Mouse (Mus musculus) midbrain, postnatal 0 days (tissue): ENCODE measurements around the gene Stat2. TPM values are rescaled to one million over a fixed set of nuclear protein-coding genes. Genes with fewer than 3 reads are reported as not detected.
"Not testable (repeated sequence)": the region's sequence is repeated elsewhere in the genome, so short reads cannot be mapped to it uniquely, and the experiment has no call there.

Experiments used
- ATAC-seq: fragments of 200-750 bp; cut with Nextera tagmentation; 2 replicates; pipeline ENCODE4 v1.8.0; 2017; ENCODE audit warnings: moderate number of reproducible peaks, mild to moderate bottlenecking, moderate TSS enrichment, moderate library complexity; ENCODE audit not compliant: low FRiP score
- DNase-seq: peaks from one replicate; pipeline ENCODE4 v3.0.0-alpha.2; 2015; ENCODE audit warnings: low spot score
- H3K27ac ChIP-seq: fragments of 300-500 bp; sonication (generic); 2 replicates; pipeline ENCODE4 v1.5.1; 2014; ENCODE audit warnings: low read depth, mild to moderate bottlenecking, low read length, mixed read lengths
- H3K27me3 ChIP-seq: fragments of 300-500 bp; sonication (generic); 2 replicates; pipeline ENCODE4 v1.6.1; 2014; ENCODE audit warnings: low read length, control low read depth, mixed read lengths; ENCODE audit not compliant: insufficient read depth
- H3K36me3 ChIP-seq: fragments of 300-500 bp; sonication (generic); 2 replicates; pipeline ENCODE4 v1.6.1; 2014; ENCODE audit warnings: low read length, control low read depth, mixed read lengths; ENCODE audit not compliant: insufficient read depth
- H3K4me1 ChIP-seq: fragments of 300-500 bp; sonication (generic); 2 replicates; pipeline ENCODE4 v1.6.1; 2014; ENCODE audit warnings: mild to moderate bottlenecking, control low read depth, antibody characterized with exemption, low read length, mixed read lengths; ENCODE audit not compliant: insufficient read depth
- H3K4me2 ChIP-seq: fragments of 300-500 bp; sonication (generic); 2 replicates; pipeline ENCODE4 v1.6.1; 2014; ENCODE audit warnings: low read depth, mild to moderate bottlenecking, low read length, mixed read lengths; ENCODE audit not compliant: poor library complexity, severe bottlenecking
- H3K4me3 ChIP-seq: fragments of 300-500 bp; sonication (generic); 2 replicates; pipeline ENCODE4 v1.5.1; 2014; ENCODE audit warnings: low read depth, mild to moderate bottlenecking, low read length, moderate library complexity
- H3K9ac ChIP-seq: fragments of 300-500 bp; sonication (generic); replicated peaks from 2 replicates; pipeline ENCODE4 v1.6.1; 2014; ENCODE audit warnings: mild to moderate bottlenecking, low read length, moderate library complexity, mixed read lengths; ENCODE audit not compliant: poor library complexity, severe bottlenecking
- H3K9me3 ChIP-seq: fragments of 300-500 bp; sonication (generic); 2 replicates; pipeline ENCODE4 v1.6.1; 2016; ENCODE audit warnings: low read length, control low read depth
- CTCF ChIP-seq: IDR thresholded peaks from 2 replicates; pipeline ENCODE4 v1.5.1; 2016; ENCODE audit warnings: antibody characterized with exemption, mild to moderate bottlenecking
- WGBS: fragments of 180-500 bp; shearing (Covaris S2); extraction: QIAGEN DNeasy Blood & Tissue Kit; methylation state at CpG from one replicate; pipeline ENCODE4 v1.1.7; 2014; 5-methylcytosine and 5-hydroxymethylcytosine counted together
- polyA plus RNA-seq: library from polyadenylated mRNA; unstranded; fragments of >200 nt; fragmentation: Nextera tagmentation; extraction: Ambion mirVana; gene quantifications from 2 replicates; pipeline ENCODE4 v1.2.1, GENCODE M21; 2015
- total RNA-seq: library from RNA; depleted of rRNA; stranded (reverse); fragments of >200 nt; gene quantifications from 2 replicates; pipeline ENCODE4 v1.2.3, GENCODE M21; 2014

Stat2 gene
- total and polyA plus RNA-seq, 2 experiments from 2014 or later, result 9.8 to 12.9 TPM

GRCm38 (mm10) chr10:128272819-128273439 lies 2.6 kb downstream of the Stat2 start:
- H3K4me2 ChIP-seq, ATAC-seq, H3K27ac ChIP-seq, H3K9ac ChIP-seq, DNase-seq, H3K4me3 ChIP-seq, H3K9me3 ChIP-seq, H3K4me1 ChIP-seq, H3K27me3 ChIP-seq, H3K36me3 ChIP-seq: not testable (repeated sequence)
- peak; percentile 1; the same call in 1 of the 2 replicates for TF ChIP-seq CTCF
- WGBS, result 96% methylated on average over 4 of the region's 7 CpGs

GRCm38 (mm10) chr10:128275374-128275773 lies 5.0 kb downstream of the Stat2 start:
- WGBS, result 100% methylated on average over 1 of the region's 1 CpGs

GRCm38 (mm10) chr10:128278158-128278557 lies 7.8 kb downstream of the Stat2 start:
- H3K9me3 ChIP-seq, result no peaks in the 10 kb centered on the region
- H3K27ac ChIP-seq, result no peak overlapping the region
- no peak for ATAC-seq
- 51% methylated on average over 6 of the region's 6 CpGs for WGBS
- no peaks in the 10 kb centered on the region for H3K27me3 ChIP-seq
- DNase-seq, result no peak
- no peak for TF ChIP-seq CTCF
- no peak overlapping the region for H3K9ac ChIP-seq
- no peaks in the 10 kb centered on the region for H3K4me1 ChIP-seq
- H3K4me3 ChIP-seq, result no peak overlapping the region
- peaks cover 27% of the 10 kb centered on the region for H3K36me3 ChIP-seq
- H3K4me2 ChIP-seq, result no peak overlapping the region

More at GRCm38 (mm10) chr10:128275374-128275773, 5.0 kb downstream of the Stat2 start:
- not testable (repeated sequence) for H3K27ac ChIP-seq, H3K27me3 ChIP-seq, ATAC-seq, H3K4me1 ChIP-seq, H3K9ac ChIP-seq, H3K4me2 ChIP-seq, DNase-seq, H3K9me3 ChIP-seq, H3K4me3 ChIP-seq, H3K36me3 ChIP-seq

- DNase-seq, result no peak
- 94% methylated on average over 6 of the region's 6 CpGs for WGBS
- Histone ChIP-seq H3K4me1 (no peaks in the 10 kb centered on the region), H3K27ac (no peak overlapping the region), H3K36me3 (peaks cover 39% of the 10 kb centered on the region), H3K4me3 (no peak overlapping the region), H3K9me3 (no peaks in the 10 kb centered on the region), H3K27me3 (no peaks in the 10 kb centered on the region), H3K4me2 (no peak overlapping the region), H3K9ac (no peak overlapping the region)
- ATAC-seq, result no peak
- no peak for TF ChIP-seq CTCF
Measured at GRCm38 (mm10) chr10:128280943-128281342, 10.6 kb downstream of the Stat2 start.

- Histone ChIP-seq H3K27me3 (no peaks in the 10 kb centered on the region), H3K9me3 (no peaks in the 10 kb centered on the region), H3K4me1 (no peaks in the 10 kb centered on the region), H3K36me3 (peaks cover 45% of the 10 kb centered on the region), H3K4me2 (no peak overlapping the region), H3K4me3 (no peak overlapping the region), H3K27ac (no peak overlapping the region), H3K9ac (no peak overlapping the region)
- TF ChIP-seq CTCF, result no peak
- 94% methylated on average over 14 of the region's 14 CpGs for WGBS
- ATAC-seq (no peak), DNase-seq (no peak)
Measured at GRCm38 (mm10) chr10:128281682-128282081, 11.3 kb downstream of the Stat2 start.

- H3K4me2 ChIP-seq, result no peak overlapping the region
- no peaks in the 10 kb centered on the region for H3K9me3 ChIP-seq
- WGBS, result 84% methylated on average over 20 of the region's 20 CpGs
- no peak for ATAC-seq
- H3K27me3 ChIP-seq, result no peaks in the 10 kb centered on the region
- no peaks in the 10 kb centered on the region for H3K4me1 ChIP-seq
- no peak overlapping the region for H3K9ac ChIP-seq
- TF ChIP-seq CTCF, result no peak
- peaks cover 45% of the 10 kb centered on the region for H3K36me3 ChIP-seq
- no peak overlapping the region for H3K27ac ChIP-seq
- H3K4me3 ChIP-seq, result no peak overlapping the region
- DNase-seq, result no peak
Measured at GRCm38 (mm10) chr10:128282886-128283450, 12.6 kb downstream of the Stat2 start.
